26 mouse cellular contexts compared by ENCODE assay signal in genomic region chr1:164489961-164490594, GRCm38 (mm10).
"Had no signal": no experiment of that assay in that cellular context is flagged by ENCODE, and none has a peak within 500 bp of the region (broad histone marks: within the 10 kb centered on the region; RNA-seq: fewer than 3 reads in every experiment).

No protein-coding gene starts in this region.

- H3K4me1 ChIP-seq: hindbrain, embryonic 12.5 days; limb, embryonic 13.5 days; limb, embryonic 15.5 days; liver, embryonic 12.5 days had no signal

- H3K27me3 ChIP-seq: heart, embryonic 12.5 days; hindbrain, embryonic 12.5 days; intestine, embryonic 15.5 days; limb, embryonic 13.5 days; limb, embryonic 15.5 days; liver, embryonic 12.5 days had no signal

- DNase-seq: gastrocnemius, adult 2 months; gastrocnemius, postnatal 10 days; gastrocnemius, postnatal 25 days; heart, adult 18-20 months; heart, postnatal 10 days; heart, postnatal 4 days; kidney, adult 18-20 months; kidney, adult 8-10 months; kidney, postnatal 14 days; kidney, postnatal 36 days; layer of hippocampus, adult 9-11 months; layer of hippocampus, postnatal 36 days; left cerebral cortex, postnatal 4 days had no signal

- H3K27ac ChIP-seq: gastrocnemius, adult 2 months; heart, embryonic 10.5 days; hindbrain, embryonic 10.5 days; hindbrain, embryonic 12.5 days; hindbrain, embryonic 14.5 days; intestine, embryonic 15.5 days; limb, embryonic 13.5 days; limb, embryonic 15.5 days; liver, embryonic 12.5 days; liver, embryonic 14.5 days had no signal

- H3K9ac ChIP-seq: heart, embryonic 12.5 days; hindbrain, embryonic 12.5 days; hindbrain, embryonic 14.5 days; intestine, embryonic 15.5 days; limb, embryonic 13.5 days; limb, embryonic 15.5 days; liver, embryonic 12.5 days; liver, embryonic 14.5 days had no signal

- H3K9me3 ChIP-seq: heart, embryonic 10.5 days; heart, embryonic 12.5 days; hindbrain, embryonic 10.5 days; hindbrain, embryonic 12.5 days; intestine, embryonic 15.5 days; limb, embryonic 13.5 days; limb, embryonic 15.5 days; liver, embryonic 12.5 days had no signal

- ATAC-seq: hindbrain, embryonic 16.5 days; inflammation-experienced regulatory T-cells, adult 6 months; intestine, embryonic 15.5 days; intestine, postnatal 0 days; liver, embryonic 12.5 days had no signal

- H3K4me3 ChIP-seq: gastrocnemius, adult 2 months; heart, embryonic 10.5 days; heart, embryonic 12.5 days; hindbrain, embryonic 10.5 days; hindbrain, embryonic 12.5 days; intestine, embryonic 15.5 days; limb, embryonic 13.5 days; limb, embryonic 15.5 days; liver, embryonic 12.5 days had no signal

- H3K36me3 ChIP-seq: heart, embryonic 10.5 days; heart, embryonic 12.5 days; hindbrain, embryonic 10.5 days; hindbrain, embryonic 12.5 days; intestine, embryonic 15.5 days; limb, embryonic 13.5 days; limb, embryonic 15.5 days; liver, embryonic 12.5 days had no signal
